Mouse (Mus musculus) forebrain, embryonic 14.5 days (tissue): ENCODE results near the gene Vopp1. TPM values are rescaled to one million over a fixed set of nuclear protein-coding genes. Genes with fewer than 3 reads are reported as not detected.

Experiments used
- ATAC-seq: fragments of 200-750 bp; cut with Nextera tagmentation; 2 replicates; pipeline ENCODE4 v1.8.0; 2017; ENCODE audit warnings: mild to moderate bottlenecking, moderate library complexity
- DNase-seq: peaks from one replicate; pipeline ENCODE4 v3.0.0-alpha.2; 2015; ENCODE audit warnings: low spot score
- H3K27ac ChIP-seq: fragments of 300-500 bp; sonication (generic); 2 replicates; pipeline ENCODE4 v1.5.1; 2014; ENCODE audit warnings: low read depth, mild to moderate bottlenecking, control low read depth, low read length, moderate library complexity
- H3K27me3 ChIP-seq: fragments of 300-500 bp; sonication (generic); replicated peaks from 2 replicates; pipeline ENCODE4 v1.6.1; 2014; ENCODE audit warnings: low read length, control low read depth, mixed read lengths; ENCODE audit not compliant: control insufficient read depth, insufficient read depth
- H3K36me3 ChIP-seq: fragments of 300-500 bp; sonication (generic); 2 replicates; pipeline ENCODE4 v1.6.1; 2014; ENCODE audit warnings: low read length, control low read depth; ENCODE audit not compliant: control insufficient read depth, insufficient read depth
- H3K4me1 ChIP-seq: fragments of 300-500 bp; sonication (generic); 2 replicates; pipeline ENCODE4 v1.6.1; 2014; ENCODE audit warnings: antibody characterized with exemption, low read length, control low read depth; ENCODE audit not compliant: control insufficient read depth, insufficient read depth
- H3K4me2 ChIP-seq: fragments of 300-500 bp; sonication (generic); 2 replicates; pipeline ENCODE4 v1.6.1; 2014; ENCODE audit warnings: mild to moderate bottlenecking, control low read depth, low read length
- H3K4me3 ChIP-seq: fragments of 300-500 bp; sonication (generic); 2 replicates; pipeline ENCODE4 v1.5.1; 2014; ENCODE audit warnings: low read depth, low read length, control low read depth
- H3K9ac ChIP-seq: fragments of 300-500 bp; sonication (generic); 2 replicates; pipeline ENCODE4 v1.6.1; 2014; ENCODE audit warnings: mild to moderate bottlenecking, low read length, control low read depth, moderate library complexity
- H3K9me3 ChIP-seq: fragments of 300-500 bp; sonication (generic); replicated peaks from 2 replicates; pipeline ENCODE4 v1.6.1; 2016; ENCODE audit warnings: low read length, control low read depth, mixed read lengths; ENCODE audit not compliant: control insufficient read depth
- WGBS: fragments of 180-500 bp; shearing (Covaris S2); extraction: QIAGEN DNeasy Blood & Tissue Kit; methylation state at CpG from one replicate; pipeline ENCODE4 v1.1.7; 2014; 5-methylcytosine and 5-hydroxymethylcytosine counted together
- polyA plus RNA-seq: library from polyadenylated mRNA; unstranded; fragments of >200 nt; fragmentation: Nextera tagmentation; extraction: Ambion mirVana; gene quantifications from 2 replicates; pipeline ENCODE4 v1.2.1, GENCODE M21; 2014

Gene Vopp1
- polyA plus RNA-seq, 1 experiment from 2014 or later: 81.3 TPM

- ATAC-seq (no peak), DNase-seq (no peak)
- no peaks in the 10 kb centered on the region for H3K4me1 ChIP-seq
- H3K9me3 ChIP-seq: no peaks in the 10 kb centered on the region
- H3K36me3 ChIP-seq: peaks cover 9% of the 10 kb centered on the region; the same call in 1 of the 2 replicates
- H3K9ac ChIP-seq: no peak overlapping the region
- no peak overlapping the region for H3K4me2 ChIP-seq
- WGBS: 94% methylated on average over 1 of the region's 1 CpGs
- H3K27me3 ChIP-seq: no peaks in the 10 kb centered on the region
- H3K27ac ChIP-seq: no peak overlapping the region
- no peak overlapping the region for H3K4me3 ChIP-seq
Observed at GRCm38 (mm10) chr6:57742749-57743148, 82.2 kb downstream of the Vopp1 start.

GRCm38 (mm10) chr6:57721347-57721746 lies 103.6 kb downstream of the Vopp1 start:
- 100% methylated on average over 1 of the region's 1 CpGs for WGBS
- H3K4me3 ChIP-seq: no peak overlapping the region
- H3K36me3 ChIP-seq: peaks cover 12% of the 10 kb centered on the region
- no peak overlapping the region for H3K4me2 ChIP-seq
- H3K4me1 ChIP-seq: no peaks in the 10 kb centered on the region
- H3K27ac ChIP-seq: no peak overlapping the region
- DNase-seq (no peak), ATAC-seq (no peak)
- no peaks in the 10 kb centered on the region for H3K27me3 ChIP-seq
- H3K9ac ChIP-seq: no peak overlapping the region
- no peaks in the 10 kb centered on the region for H3K9me3 ChIP-seq

DNA sequence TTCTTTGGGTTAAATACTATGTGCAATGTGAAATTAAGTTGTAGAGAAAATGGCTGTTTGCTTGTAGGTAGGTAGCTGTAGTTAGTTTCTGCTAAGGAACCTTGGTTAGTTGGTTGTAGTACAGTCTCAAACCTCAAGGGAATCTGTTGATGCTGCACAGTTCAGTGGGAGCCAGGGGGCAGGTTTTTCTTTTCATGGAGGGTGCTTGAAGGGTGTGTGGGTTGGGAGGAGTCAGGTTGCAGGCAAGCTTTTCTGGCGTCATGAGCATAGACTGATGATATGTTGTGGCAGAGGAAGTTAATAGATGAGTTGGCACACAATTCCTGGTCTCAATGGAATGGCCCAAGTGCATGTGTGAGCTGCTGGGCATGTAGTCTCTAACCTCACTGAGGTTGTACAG lies 113.2 kb downstream of the Vopp1 start:
- no peak overlapping the region for H3K27ac ChIP-seq
- WGBS: 30% methylated on average over 1 of the region's 1 CpGs
- no peaks in the 10 kb centered on the region for H3K4me1 ChIP-seq
- no peak overlapping the region for H3K4me3 ChIP-seq
- no peaks in the 10 kb centered on the region for H3K27me3 ChIP-seq
- DNase-seq (no peak), ATAC-seq (no peak)
- no peaks in the 10 kb centered on the region for H3K9me3 ChIP-seq
- H3K4me2 ChIP-seq: no peak overlapping the region
- no peak overlapping the region for H3K9ac ChIP-seq
- no peaks in the 10 kb centered on the region for H3K36me3 ChIP-seq

- Histone ChIP-seq H3K27ac (no peak overlapping the region), H3K9ac (no peak overlapping the region), H3K4me2 (no peak overlapping the region), H3K36me3 (no peaks in the 10 kb centered on the region), H3K4me1 (peaks cover 5% of the 10 kb centered on the region; the same call in 1 of the 2 replicates), H3K9me3 (no peaks in the 10 kb centered on the region), H3K27me3 (no peaks in the 10 kb centered on the region), H3K4me3 (no peak overlapping the region)
- no peak for DNase-seq
- WGBS: 87% methylated on average over 1 of the region's 1 CpGs
- ATAC-seq: no peak
Observed at GRCm38 (mm10) chr6:57706721-57707120, 118.2 kb downstream of the Vopp1 start.

GRCm38 (mm10) chr6:57703703-57704102 lies 121.3 kb downstream of the Vopp1 start:
- no peaks in the 10 kb centered on the region for H3K36me3 ChIP-seq
- H3K9ac ChIP-seq: peak overlapping the region; percentile 96
- WGBS: 21% methylated on average over 2 of the region's 2 CpGs
- H3K4me1 ChIP-seq: peaks cover 8% of the 10 kb centered on the region; the same call in 1 of the 2 replicates
- peak overlapping the region; percentile 68 for H3K4me3 ChIP-seq
- peak; percentile 40 for DNase-seq
- no peaks in the 10 kb centered on the region for H3K9me3 ChIP-seq
- H3K4me2 ChIP-seq: peak overlapping the region; percentile 73
- no peaks in the 10 kb centered on the region for H3K27me3 ChIP-seq
- ATAC-seq: peak; percentile 33
- H3K27ac ChIP-seq: peak overlapping the region; percentile 98

DNA sequence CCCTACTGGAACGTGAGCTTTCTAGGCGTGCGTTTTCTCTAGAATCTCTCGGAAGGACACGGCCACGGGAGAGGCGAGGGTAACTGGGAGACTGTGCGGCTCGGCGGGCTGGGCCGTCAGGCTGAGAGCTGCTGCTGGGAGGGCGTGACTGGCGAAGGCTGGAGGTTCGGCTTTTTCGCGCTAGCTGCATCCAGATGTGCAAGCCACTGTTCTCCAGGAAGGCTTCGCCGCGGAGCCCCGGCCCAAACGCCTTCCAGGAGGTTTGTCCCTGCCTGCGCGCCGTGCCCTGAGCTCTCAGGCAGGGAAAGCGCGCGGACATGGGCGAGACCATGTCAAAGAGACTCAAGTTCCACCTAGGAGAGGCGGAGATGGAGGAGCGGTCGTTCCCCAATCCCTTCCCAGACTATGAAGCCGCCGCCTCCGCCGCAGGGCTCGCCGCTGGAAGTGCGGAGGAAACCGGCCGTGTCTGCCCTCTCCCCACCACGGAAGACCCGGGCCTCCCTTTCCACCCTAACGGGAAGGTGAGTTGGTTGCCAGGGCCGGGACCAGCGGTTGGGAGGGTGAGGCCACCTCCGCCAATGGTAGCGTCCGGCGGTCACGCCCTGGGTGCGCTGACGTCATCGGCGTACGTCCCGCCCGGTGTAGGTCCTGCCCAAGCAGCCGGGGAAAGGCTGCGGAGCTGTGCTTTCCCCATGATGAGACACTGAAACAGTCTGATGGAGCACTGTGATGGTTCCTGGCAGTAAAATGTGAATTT lies 122.0 kb downstream of the Vopp1 start:
- peak overlapping the region; percentile 68 for H3K4me3 ChIP-seq
- peak overlapping the region; percentile 96 for H3K9ac ChIP-seq
- under 1% methylated on average over 59 of the region's 59 CpGs for WGBS
- no peaks in the 10 kb centered on the region for H3K36me3 ChIP-seq
- peaks cover 8% of the 10 kb centered on the region; the same call in 1 of the 2 replicates for H3K4me1 ChIP-seq
- ATAC-seq (peak; percentile 98), DNase-seq (peak; percentile 97)
- peak overlapping the region; percentile 73 for H3K4me2 ChIP-seq
- H3K27ac ChIP-seq: peak overlapping the region; percentile 98
- H3K9me3 ChIP-seq: no peaks in the 10 kb centered on the region
- H3K27me3 ChIP-seq: no peaks in the 10 kb centered on the region

GRCm38 (mm10) chr6:57702376-57702742 lies 122.6 kb downstream of the Vopp1 start, which contains the start of gene Lancl2:
Gene Lancl2 (plus strand): TSS chr6:57702540.
- Histone ChIP-seq H3K27me3 (no peaks in the 10 kb centered on the region), H3K4me1 (peaks cover 8% of the 10 kb centered on the region; the same call in 1 of the 2 replicates), H3K9me3 (no peaks in the 10 kb centered on the region), H3K9ac (peak within 1 kb of the TSS; percentile 96), H3K36me3 (no peaks in the 10 kb centered on the region), H3K27ac (peak within 1 kb of the TSS; percentile 98), H3K4me3 (peak within 1 kb of the TSS; percentile 68), H3K4me2 (peak within 1 kb of the TSS; percentile 73)
- ATAC-seq: peak; percentile 18
- 0% methylated on average over 10 of the region's 10 CpGs for WGBS
- peak; percentile 69 for DNase-seq

- H3K27ac ChIP-seq: peak overlapping the region; percentile 98
- ATAC-seq (no peak), DNase-seq (peak; percentile 31)
- H3K9ac ChIP-seq: peak overlapping the region; percentile 96
- peak overlapping the region; percentile 68 for H3K4me3 ChIP-seq
- H3K9me3 ChIP-seq: no peaks in the 10 kb centered on the region
- H3K36me3 ChIP-seq: no peaks in the 10 kb centered on the region
- H3K4me2 ChIP-seq: peak overlapping the region; percentile 73
- no peaks in the 10 kb centered on the region for H3K27me3 ChIP-seq
- peaks cover 8% of the 10 kb centered on the region; the same call in 1 of the 2 replicates for H3K4me1 ChIP-seq
- WGBS: 38% methylated on average over 4 of the region's 4 CpGs
Observed at GRCm38 (mm10) chr6:57701686-57702085, 123.3 kb downstream of the Vopp1 start.

DNA sequence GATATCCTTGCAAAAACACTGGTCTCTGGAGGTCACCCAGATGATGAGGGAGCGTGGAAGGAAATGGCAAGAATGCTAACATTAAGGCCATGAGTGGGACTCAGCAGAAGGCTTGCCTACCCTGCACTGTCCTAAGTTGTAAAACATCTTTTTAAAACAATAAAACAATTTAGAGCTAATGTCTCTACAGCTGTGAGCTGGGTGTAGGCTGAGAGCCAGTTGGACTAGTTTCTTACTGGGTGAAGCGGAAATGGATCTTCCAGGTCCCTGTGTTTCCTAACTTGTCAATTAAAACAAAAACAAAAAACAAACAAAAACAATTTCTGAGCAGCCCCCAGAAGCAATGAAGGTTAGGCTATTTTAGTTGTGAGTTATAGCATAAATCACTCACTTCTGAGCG lies 131.8 kb downstream of the Vopp1 start:
- H3K27ac ChIP-seq: no peak overlapping the region
- no peaks in the 10 kb centered on the region; the same call in 1 of the 2 replicates for H3K36me3 ChIP-seq
- H3K27me3 ChIP-seq: no peaks in the 10 kb centered on the region
- no peaks in the 10 kb centered on the region for H3K4me1 ChIP-seq
- no peaks in the 10 kb centered on the region for H3K9me3 ChIP-seq
- no peak for ATAC-seq
- no peak overlapping the region for H3K9ac ChIP-seq
- DNase-seq: no peak
- H3K4me3 ChIP-seq: no peak overlapping the region
- WGBS: 96% methylated on average over 3 of the region's 3 CpGs
- no peak overlapping the region for H3K4me2 ChIP-seq
